In the genomic region with DNA sequence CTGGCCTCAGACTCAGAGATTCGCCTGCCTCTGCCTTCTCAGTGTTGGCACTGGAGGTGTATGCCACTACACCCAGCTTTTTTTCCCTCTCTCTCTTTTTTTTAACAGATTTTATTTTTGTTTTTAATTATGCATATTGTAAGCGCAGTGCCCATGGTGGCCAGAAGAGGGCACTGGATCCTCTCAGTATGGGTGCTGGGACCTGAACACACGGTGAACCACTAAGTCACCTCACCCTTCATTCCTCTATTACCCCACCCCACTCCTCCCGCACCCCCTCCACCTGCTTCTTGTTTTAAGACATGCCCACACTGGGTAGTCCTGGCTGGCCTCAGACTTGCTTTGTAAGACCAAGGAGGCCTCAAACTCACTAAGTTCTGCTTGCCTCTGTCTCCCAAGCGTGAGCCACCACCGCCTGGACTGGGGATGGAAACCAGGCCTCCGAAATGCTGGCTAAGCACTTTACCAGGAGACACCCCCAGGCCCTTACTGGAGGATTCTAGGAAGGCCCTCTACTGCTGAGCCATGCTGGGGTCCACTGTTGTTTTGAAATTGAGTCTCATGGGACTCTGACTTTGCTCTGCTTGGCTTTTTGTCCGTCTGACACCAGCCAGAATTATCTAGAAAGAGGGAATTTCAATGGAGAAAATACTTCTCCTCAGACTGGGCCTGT, we compare ENCODE assay signal across 8 mouse cellular contexts. TPM values are rescaled to one million over a fixed set of nuclear protein-coding genes. Genes with fewer than 3 reads are reported as not detected.
DNase-seq lines count a peak whose midpoint lies in the region; ATAC-seq and TF ChIP-seq lines count a peak whose summit lies in the region.

No protein-coding gene starts in this region.

- no peak for TF ChIP-seq EP300 in heart, postnatal 0 days (IDR thresholded peaks at IDR 0.05; ENCODE audit: low read depth)
- TF ChIP-seq EP300 in liver, postnatal 0 days (IDR thresholded peaks at IDR 0.05; ENCODE audit: low read depth), result no peak

- no peak overlapping the region for H3K9ac ChIP-seq in heart, postnatal 0 days (replicated peaks; ENCODE audit: low read depth, low read length)
- no peak overlapping the region for H3K9ac ChIP-seq in liver, postnatal 0 days (replicated peaks)

- no peak for ATAC-seq in heart, postnatal 0 days (ENCODE audit: insufficient read depth, low read depth)
- ATAC-seq in liver, postnatal 0 days, result no peak

- no peaks in the 10 kb centered on the region for H3K4me1 ChIP-seq in heart, postnatal 0 days (ENCODE audit: control insufficient read depth, insufficient read depth)
- no peaks in the 10 kb centered on the region; the same call in 1 of the 2 replicates for H3K4me1 ChIP-seq in liver, postnatal 0 days (ENCODE audit: insufficient read depth)

- 56% methylated on average over 8 of the region's 8 CpGs for WGBS in heart, postnatal 0 days
- WGBS in liver, postnatal 0 days (ENCODE audit: insufficient replicate concordance), result 51% methylated on average over 8 of the region's 8 CpGs

- TF ChIP-seq CTCF in heart, postnatal 0 days (IDR thresholded peaks at IDR 0.05; ENCODE audit: low read depth), result peak; percentile 69
- TF ChIP-seq CTCF in liver, postnatal 0 days (IDR thresholded peaks at IDR 0.05; ENCODE audit: low read depth), result peak; percentile 80

- H3K4me2 ChIP-seq in heart, postnatal 0 days (ENCODE audit: low read depth, low read length), result no peak overlapping the region
- no peak overlapping the region for H3K4me2 ChIP-seq in liver, postnatal 0 days (ENCODE audit: low read depth, low read length)

- no peak overlapping the region for H3K4me3 ChIP-seq in heart, postnatal 0 days (ENCODE audit: low read depth, low read length)
- H3K4me3 ChIP-seq in liver, postnatal 0 days (ENCODE audit: low read depth, low read length), result no peak overlapping the region

- H3K27me3 ChIP-seq in heart, postnatal 0 days (ENCODE audit: control insufficient read depth, insufficient read depth, low read length), result no peaks in the 10 kb centered on the region
- no peaks in the 10 kb centered on the region for H3K27me3 ChIP-seq in liver, postnatal 0 days (ENCODE audit: insufficient read depth, low read length)

- peak; percentile 29 to 42 for DNase-seq in left cerebral cortex, adult 18-20 months (ENCODE audit: low spot score in 2 of 2)
- DNase-seq in left cerebral cortex, adult 8-10 months (ENCODE audit: low spot score in 2 of 2), result no peak
- peak; percentile 50 for DNase-seq in ES-CJ7 (ENCODE audit: low read depth, low spot score)
- peak; percentile 42 for DNase-seq in c-Kit-positive CD71-negative TER-119-negative erythroid progenitor cells, embryonic 14.5 days (ENCODE audit: low read depth)
- peak; percentile 50 for DNase-seq in heart, postnatal 0 days (ENCODE audit: low spot score)
- peak; percentile 58 for DNase-seq in liver, postnatal 0 days
- peak; percentile 19 for DNase-seq in retina, postnatal 7 days (ENCODE audit: low read depth, low spot score)
- no peak for DNase-seq in urinary bladder, adult 2 months (ENCODE audit: low spot score)

- H3K9me3 ChIP-seq in heart, postnatal 0 days (replicated peaks; ENCODE audit: control insufficient read depth, low read length), result no peaks in the 10 kb centered on the region
- H3K9me3 ChIP-seq in liver, postnatal 0 days (ENCODE audit: low read length), result no peaks in the 10 kb centered on the region

- peaks cover 44% of the 10 kb centered on the region for H3K36me3 ChIP-seq in heart, postnatal 0 days (replicated peaks; ENCODE audit: control insufficient read depth, insufficient read depth, low read length)
- no peaks in the 10 kb centered on the region for H3K36me3 ChIP-seq in liver, postnatal 0 days (replicated peaks; ENCODE audit: insufficient read depth, low read length)

- no peak overlapping the region for H3K27ac ChIP-seq in heart, postnatal 0 days (ENCODE audit: low read depth)
- H3K27ac ChIP-seq in liver, postnatal 0 days (ENCODE audit: low read depth), result no peak overlapping the region

RNA-seq across cellular contexts. Expression of gene Angptl8, which starts 4.9 kb away (rescaled TPM):
- not detected for total RNA-seq in left cerebral cortex, adult 18-20 months (2021)
- not detected for total RNA-seq in left cerebral cortex, adult 8-10 months (2022)
- total RNA-seq in heart, postnatal 0 days (2014; rRNA removed; ENCODE audit: low replicate concordance), result not detected in 2 replicates
- polyA plus RNA-seq in heart, postnatal 0 days (2015; fragmentation: Nextera tagmentation; extraction: Ambion mirVana), result 0.55 and 0.69 TPM in 2 replicates
- 74.6 and 75.7 TPM in 2 replicates for polyA plus RNA-seq in liver, postnatal 0 days (2015; fragmentation: Nextera tagmentation; extraction: Ambion mirVana)
- 1.2 and 2.0 TPM in 2 replicates for polyA plus RNA-seq in urinary bladder, adult 2 months (2012; rRNA removed)

RNA-seq across cellular contexts. Expression of gene Dock6, which starts 12.2 kb away (rescaled TPM):
- 10 to 100 TPM; 12.7 to 18.2 TPM for total RNA-seq in left cerebral cortex, adult 18-20 months (2021)
- total RNA-seq in left cerebral cortex, adult 8-10 months (2022), result 10 to 100 TPM; 14.6 to 19.8 (median 16.8) TPM
- 38.5 and 65.3 TPM in 2 replicates for total RNA-seq in heart, postnatal 0 days (2014; rRNA removed; ENCODE audit: low replicate concordance)
- 19.1 and 22.7 TPM in 2 replicates for polyA plus RNA-seq in heart, postnatal 0 days (2015; fragmentation: Nextera tagmentation; extraction: Ambion mirVana)
- 3.6 and 4.1 TPM in 2 replicates for polyA plus RNA-seq in liver, postnatal 0 days (2015; fragmentation: Nextera tagmentation; extraction: Ambion mirVana)
- polyA plus RNA-seq in urinary bladder, adult 2 months (2012; rRNA removed), result 89.2 and 102 TPM in 2 replicates

RNA-seq across cellular contexts. Expression of gene Kank2, which starts 41.7 kb away (rescaled TPM):
- 1 to 10 TPM; 8.4 to 9.1 TPM for total RNA-seq in left cerebral cortex, adult 18-20 months (2021)
- 10 to 100 TPM in 1 of 4 experiments, 1 to 10 TPM in 3; 9.1 to 10.9 (median 9.6) TPM for total RNA-seq in left cerebral cortex, adult 8-10 months (2022)
- 78.5 and 92.4 TPM in 2 replicates for total RNA-seq in heart, postnatal 0 days (2014; rRNA removed; ENCODE audit: low replicate concordance)
- 10.3 and 10.9 TPM in 2 replicates for polyA plus RNA-seq in heart, postnatal 0 days (2015; fragmentation: Nextera tagmentation; extraction: Ambion mirVana)
- 2.8 and 3.7 TPM in 2 replicates for polyA plus RNA-seq in liver, postnatal 0 days (2015; fragmentation: Nextera tagmentation; extraction: Ambion mirVana)
- polyA plus RNA-seq in urinary bladder, adult 2 months (2012; rRNA removed), result 44.6 and 77.0 TPM in 2 replicates

Comparison
In these comparisons a context has a peak if more than half of its experiments do, and no peak if none do; other contexts are left out.
1. DNase-seq: peak in left cerebral cortex, adult 18-20 months (2 of 2), ES-CJ7 (single experiment), c-Kit-positive CD71-negative TER-119-negative erythroid progenitor cells, embryonic 14.5 days (single experiment), heart, postnatal 0 days (single experiment), liver, postnatal 0 days (single experiment) and retina, postnatal 7 days (single experiment); none in left cerebral cortex, adult 8-10 months (0 of 2) and urinary bladder, adult 2 months (single experiment).